Mouse (Mus musculus) CH12.LX (cell line): ENCODE measurements around the gene Lect2. TPM values are rescaled to one million over a fixed set of nuclear protein-coding genes. Genes with fewer than 3 reads are reported as not detected.

ENCODE experiments used
- DNase-seq: peaks from one replicate; pipeline ENCODE4 v3.0.0-alpha.2; 2013; ENCODE audit errors: extremely low read depth
- H3K27ac ChIP-seq: 2 replicates; pipeline ENCODE4 v1.5.1; 2012; ENCODE audit warnings: low read depth, mild to moderate bottlenecking, control low read depth, moderate library complexity; ENCODE audit not compliant: insufficient read depth
- H3K27me3 ChIP-seq: replicated peaks from 2 replicates; pipeline ENCODE3; 2012; ENCODE audit warnings: inconsistent platforms
- H3K36me3 ChIP-seq, 2 experiments: replicated peaks in 1 of 2; 2 replicates each; pipeline versions ENCODE3 to v1.6.1; 2012; ENCODE audit warnings: inconsistent platforms in 1 of 2, low read length in 1 of 2, mild to moderate bottlenecking in 1 of 2, mixed read lengths in 1 of 2, moderate library complexity in 1 of 2; ENCODE audit not compliant: control insufficient read depth in 1 of 2, insufficient read depth in 1 of 2
- H3K4me1 ChIP-seq, 2 experiments: 2 replicates each; pipeline ENCODE4 v1.6.1; 2012; ENCODE audit warnings: inconsistent platforms in 1 of 2, moderate library complexity in 1 of 2; ENCODE audit not compliant: insufficient read depth in 2 of 2, control insufficient read depth in 1 of 2
- H3K4me2 ChIP-seq: 2 replicates; pipeline ENCODE4 v1.6.1; 2012; ENCODE audit warnings: low read depth, mild to moderate bottlenecking, control low read depth; ENCODE audit not compliant: poor library complexity, insufficient read depth, severe bottlenecking
- H3K4me3 ChIP-seq, 3 experiments: fragments of 150-350 bp in 1 of 3; sonication (generic) in 1 of 3; replicated peaks in 1 of 3; 2 replicates each; pipeline versions ENCODE3 to v1.5.1; 2011 to 2012; ENCODE audit warnings: low read depth in 2 of 3, low read length in 2 of 3, mild to moderate bottlenecking in 2 of 3, moderate library complexity in 2 of 3, control low read depth in 1 of 3, improper control_type of control experiment in 1 of 3, inconsistent platforms in 1 of 3, mixed read lengths in 1 of 3; ENCODE audit not compliant: poor library complexity in 1 of 3
- H3K79me2 ChIP-seq: replicated peaks from 2 replicates; pipeline ENCODE4 v1.6.1; 2012; ENCODE audit warnings: mild to moderate bottlenecking, moderate library complexity; ENCODE audit not compliant: control insufficient read depth, poor library complexity, insufficient read depth, severe bottlenecking; ENCODE audit errors: extremely low read depth
- H3K9ac ChIP-seq: 2 replicates; pipeline ENCODE4 v1.6.1; 2012; ENCODE audit warnings: low read depth, mild to moderate bottlenecking, control low read depth, moderate library complexity; ENCODE audit not compliant: insufficient read depth
- H3K9me3 ChIP-seq: replicated peaks from 2 replicates; pipeline ENCODE3; 2012; ENCODE audit warnings: low read length, inconsistent platforms, mixed read lengths
- BHLHE40 ChIP-seq: IDR thresholded peaks from 2 replicates; pipeline ENCODE4 v1.6.1; 2011; ENCODE audit warnings: mild to moderate bottlenecking, low read depth, low read length, improper control_type of control experiment
- CHD2 ChIP-seq: IDR thresholded peaks from 2 replicates; pipeline ENCODE4 v1.6.1; 2011; ENCODE audit warnings: low read length, improper control_type of control experiment
- CTCF ChIP-seq, 2 experiments: IDR thresholded peaks in 1 of 2; conservative IDR thresholded peaks in 1 of 2; 2 replicates each; pipeline ENCODE4 v1.5.1; 2011 to 2012; ENCODE audit warnings: low read depth in 2 of 2, low read length in 2 of 2, improper control_type of control experiment in 1 of 2, inconsistent platforms in 1 of 2, mild to moderate bottlenecking in 1 of 2, moderate library complexity in 1 of 2
- ELF1 ChIP-seq: IDR thresholded peaks from 2 replicates; pipeline ENCODE4 v1.6.1; 2014; ENCODE audit warnings: low read depth, mild to moderate bottlenecking, inconsistent platforms, low read length, improper control_type of control experiment
- EP300 ChIP-seq: IDR thresholded peaks from 2 replicates; pipeline ENCODE4 v1.6.1; 2011; ENCODE audit warnings: low read length, improper control_type of control experiment
- ETS1 ChIP-seq: conservative IDR thresholded peaks from 2 replicates; pipeline ENCODE4 v1.6.1; 2012; ENCODE audit warnings: low read depth, mild to moderate bottlenecking, inconsistent platforms, low read length, improper control_type of control experiment, moderate library complexity
- HCFC1 ChIP-seq: IDR thresholded peaks from 2 replicates; pipeline ENCODE4 v1.6.1; 2012; ENCODE audit warnings: low read depth, mild to moderate bottlenecking, inconsistent platforms, low read length, improper control_type of control experiment
- MAFK ChIP-seq: IDR thresholded peaks from 2 replicates; pipeline ENCODE4 v1.6.1; 2011; ENCODE audit warnings: low read length, improper control_type of control experiment; ENCODE audit not compliant: insufficient replicate concordance
- MAX ChIP-seq: IDR thresholded peaks from 2 replicates; pipeline ENCODE4 v1.6.1; 2011; ENCODE audit warnings: low read length, improper control_type of control experiment
- MAZ ChIP-seq: IDR thresholded peaks from 2 replicates; pipeline ENCODE4 v1.6.1; 2012; ENCODE audit warnings: low read depth, mild to moderate bottlenecking, inconsistent platforms, low read length, improper control_type of control experiment, moderate library complexity
- MEF2A ChIP-seq: IDR thresholded peaks from 2 replicates; pipeline ENCODE4 v1.6.1; 2014; ENCODE audit warnings: low read depth, mild to moderate bottlenecking, inconsistent platforms, low read length, improper control_type of control experiment, borderline replicate concordance
- NELFE ChIP-seq: IDR thresholded peaks from 2 replicates; pipeline ENCODE4 v1.6.1; 2011; ENCODE audit warnings: low read depth, low read length, improper control_type of control experiment
- PAX5 ChIP-seq: IDR thresholded peaks from 2 replicates; pipeline ENCODE4 v1.6.1; 2012; ENCODE audit warnings: low read length, inconsistent platforms, mixed read lengths
- POLR2A ChIP-seq: IDR thresholded peaks from 2 replicates; pipeline ENCODE4 v1.6.1; 2011; ENCODE audit warnings: low read depth, mild to moderate bottlenecking, improper control_type of control experiment, low read length
- POLR2AphosphoS2 ChIP-seq: IDR thresholded peaks from 2 replicates; pipeline ENCODE4 v1.6.1; 2011; ENCODE audit warnings: low read depth, low read length, improper control_type of control experiment
- SIN3A ChIP-seq: IDR thresholded peaks from 2 replicates; pipeline ENCODE4 v1.6.1; 2012; ENCODE audit warnings: low read length, improper control_type of control experiment, inconsistent platforms
- USF2 ChIP-seq: conservative IDR thresholded peaks from 2 replicates; pipeline ENCODE4 v1.6.1; 2011; ENCODE audit warnings: low read depth, low read length, improper control_type of control experiment
- ZKSCAN1 ChIP-seq: IDR thresholded peaks from 2 replicates; pipeline ENCODE4 v1.6.1; 2012; ENCODE audit warnings: low read depth, inconsistent platforms, low read length, improper control_type of control experiment, borderline replicate concordance
- ZMIZ1 ChIP-seq: IDR thresholded peaks from 2 replicates; pipeline ENCODE4 v1.6.1; 2012; ENCODE audit warnings: low read depth, mild to moderate bottlenecking, inconsistent platforms, low read length, improper control_type of control experiment
- ZNF384 ChIP-seq: IDR thresholded peaks from 2 replicates; pipeline ENCODE4 v1.6.1; 2012; ENCODE audit warnings: low read depth, low read length, improper control_type of control experiment, inconsistent platforms
- dilution Hi-C: fragments of 300-500 bp; cut with MboI; formaldehyde crosslinking; loops from 2 replicates; pipeline ENCODE4 v1.14.3; 2020; ENCODE audit warnings: low sequenced_read_pairs; ENCODE audit not compliant: extremely low pct_unique_long_range_greater_than_20kb, extremely low pct_ligation_motif_present
- in situ Hi-C: fragments of 300-500 bp; cut with MboI; formaldehyde crosslinking; loops from 3 replicates; pipeline ENCODE4 v1.14.3; 2019; ENCODE audit warnings: low sequenced_read_pairs, low pct_ligation_motif_present, low pct_unique_long_range_greater_than_20kb, mixed read lengths
- polyA plus RNA-seq: library from polyadenylated mRNA; unstranded; fragments of >175 nt; gene quantifications from 2 replicates; pipeline ENCODE4 v1.2.1, GENCODE M21; 2012; ENCODE audit warnings: low read depth; ENCODE audit not compliant: insufficient read length
- total RNA-seq, 2 experiments: library from RNA; depleted of rRNA; stranded (reverse); fragments of 300-350 nt in 1 of 2; fragments of >200 nt in 1 of 2; gene quantifications; 2 replicates each; pipeline ENCODE4 v1.2.3; 2012 to 2014

Lect2 gene
- total and polyA plus RNA-seq, 3 experiments, result not detected

- H3K4me2 ChIP-seq, result peak overlapping the region; percentile 93
- DNase-seq, result no peak
- peaks cover 2% of the 10 kb centered on the region for H3K9me3 ChIP-seq
- H3K9ac ChIP-seq, result 0 out of 2 replicates have a peak overlapping the region, but pooled peaks have one; percentile 13
- peaks cover 0 to 8% of the 10 kb centered on the region in 2 experiments; a peak in 1 of 4 replicates for H3K4me1 ChIP-seq
- H3K4me3 ChIP-seq, result peak overlapping the region in 2 of 3 experiments; percentile 32 to 66
- no peaks in the 10 kb centered on the region for H3K79me2 ChIP-seq
- no peak overlapping the region for H3K27ac ChIP-seq
- H3K27me3 ChIP-seq, result peaks cover 67% of the 10 kb centered on the region
- no peak for TF ChIP-seq POLR2AphosphoS2
- no peak for TF ChIP-seq MAX
- no peak for TF ChIP-seq USF2
- no peak for TF ChIP-seq POLR2A
- no peak for TF ChIP-seq ZKSCAN1
- no peak for TF ChIP-seq ZNF384
- no peak for TF ChIP-seq CTCF (conservative IDR thresholded peaks at IDR 0.05 in 1 of 2, IDR thresholded peaks at IDR 0.05 in 1 of 2; ENCODE audit: low read depth in 2 of 2, low read length in 2 of 2)
- no peak for TF ChIP-seq ETS1
- TF ChIP-seq MAZ, result no peak
- TF ChIP-seq MEF2A, result no peak
- TF ChIP-seq CHD2, result no peak
- no peak for TF ChIP-seq EP300
- TF ChIP-seq HCFC1, result no peak
- TF ChIP-seq NELFE, result no peak
- TF ChIP-seq SIN3A, result no peak
- no peak for TF ChIP-seq BHLHE40
- no peak for TF ChIP-seq ZMIZ1
- TF ChIP-seq, all 38 proteins: peak for 0
- in situ Hi-C loops, result no loop called here
- no peaks in the 10 kb centered on the region for H3K36me3 ChIP-seq
- dilution Hi-C loops, result no loop called here
Observed at GRCm38 (mm10) chr13:56522821-56523167, 25.5 kb downstream of the Lect2 start.

DNA sequence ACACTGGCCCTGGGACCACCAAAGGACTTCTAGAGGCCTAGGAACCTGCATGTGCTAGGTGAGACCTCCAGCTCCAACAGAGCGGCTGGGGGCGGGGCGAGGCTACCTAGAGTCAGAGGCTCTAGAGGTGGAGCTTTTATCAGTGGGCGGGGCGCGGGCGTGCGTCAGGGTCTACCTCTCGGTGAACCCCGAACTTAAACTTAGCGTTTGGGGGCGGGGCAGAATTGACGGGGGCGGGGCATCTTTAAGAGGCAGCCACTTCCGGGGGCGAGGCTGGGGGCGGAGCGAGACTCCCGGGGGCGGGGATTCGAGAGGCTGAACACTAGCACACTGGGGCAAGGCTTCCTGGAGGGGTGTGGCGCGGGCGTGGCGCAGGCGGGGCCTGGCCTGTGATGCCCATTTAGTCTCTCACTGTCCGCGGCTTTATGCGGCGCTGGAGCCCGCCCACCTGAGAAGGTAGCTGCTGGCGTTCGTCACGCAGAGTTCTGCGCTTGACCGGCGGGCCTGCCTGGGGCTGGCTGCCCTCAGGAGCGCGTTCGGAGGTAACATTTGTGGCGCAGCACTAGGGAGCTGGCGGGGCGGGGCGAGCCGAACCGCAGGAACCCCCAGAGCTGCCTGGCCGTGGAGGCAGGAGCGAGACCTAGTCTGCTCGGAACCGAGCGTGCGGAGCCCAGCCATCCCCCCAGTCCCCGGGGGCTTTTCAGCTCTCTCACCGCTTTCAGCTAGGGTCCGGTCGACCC lies 26.1 kb downstream of the Lect2 start, which contains the start of gene Fbxl21:
TSS of gene Fbxl21 (plus strand) at position 392 of the 740 bp plus-strand sequence.
- Histone ChIP-seq H3K36me3 (no peaks in the 10 kb centered on the region), H3K9ac (0 out of 2 replicates have a peak within 1 kb of the TSS, but pooled peaks have one; percentile 13), H3K4me3 (peak within 1 kb of the TSS; percentile 13 to 66 (median 32)), H3K4me1 (peaks cover 0 to 8% of the 10 kb centered on the region in 2 experiments; a peak in 1 of 4 replicates), H3K27me3 (peaks cover 67% of the 10 kb centered on the region), H3K79me2 (no peaks in the 10 kb centered on the region), H3K4me2 (peak within 1 kb of the TSS; percentile 93), H3K9me3 (peaks cover 2% of the 10 kb centered on the region), H3K27ac (no peak within 1 kb of the TSS)
- TF ChIP-seq ETS1 (no peak), ELF1 (peak; percentile 63), POLR2AphosphoS2 (no peak), MAFK (no peak), PAX5 (no peak)
- DNase-seq, result peak; percentile 62
- dilution Hi-C loops (no loop called here), in situ Hi-C loops (no loop called here)
